Mouse (Mus musculus): ENCODE measurements around the gene Wnt16. TPM values are rescaled to one million over a fixed set of nuclear protein-coding genes. Genes with fewer than 3 reads are reported as not detected.

The Wnt16 gene
- polyA plus RNA-seq, 1 experiment: 0.67 TPM

DNA sequence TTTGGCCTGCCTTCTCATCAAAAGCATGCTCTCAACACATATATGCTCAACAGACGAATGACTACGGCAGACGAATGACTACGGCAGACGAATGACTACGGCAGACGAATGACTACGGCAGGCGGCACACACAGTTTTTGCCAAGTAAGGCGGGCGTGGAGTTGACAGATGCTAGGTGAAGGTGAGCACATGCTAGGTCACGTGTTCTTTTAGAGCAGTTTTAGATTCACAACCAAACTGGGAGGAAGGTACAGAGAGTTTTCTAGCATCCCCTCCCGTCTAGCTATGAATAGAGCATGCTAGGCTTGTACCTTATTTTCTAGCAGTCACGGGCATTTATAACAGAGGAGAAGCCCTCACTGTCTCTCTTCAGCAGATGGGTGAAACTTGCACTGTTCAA, 52.8 kb downstream of the Wnt16 start:
- H3K4me3 ChIP-seq (ENCODE audit: insufficient read depth, low read length): no peak overlapping the region
- H3K4me1 ChIP-seq (ENCODE audit: control insufficient read depth, insufficient read depth, low read length): no peaks in the 10 kb centered on the region

DNA sequence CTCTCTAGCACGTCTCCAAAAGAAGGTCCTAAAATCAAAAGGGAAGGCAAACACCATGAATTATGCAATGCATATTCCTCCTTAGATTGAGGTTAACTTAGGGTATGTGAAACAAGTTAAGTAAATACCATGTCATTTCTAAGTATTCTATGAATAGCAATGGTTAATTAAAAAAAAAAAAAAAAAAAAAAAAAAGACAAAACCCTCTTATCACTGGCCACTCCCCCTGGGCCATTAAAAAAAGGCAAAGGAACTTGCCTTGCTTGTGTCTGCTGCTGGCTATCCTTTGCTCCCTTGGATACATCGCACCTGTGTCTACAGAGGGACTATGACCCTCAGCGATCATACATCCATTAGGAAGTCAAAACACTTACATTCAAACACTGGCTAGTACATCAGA, 55.3 kb downstream of the Wnt16 start:
- Histone ChIP-seq H3K4me1 (ENCODE audit: control insufficient read depth, insufficient read depth, low read length) (no peaks in the 10 kb centered on the region), H3K4me3 (ENCODE audit: insufficient read depth, low read length) (no peak overlapping the region), H3K27ac (ENCODE audit: insufficient read depth, low read length) (no peak overlapping the region)
- TF ChIP-seq POLR2A (IDR thresholded peaks at IDR 0.05; ENCODE audit: extremely low read depth, insufficient read depth, low read length): no peak
- no peak for TF ChIP-seq CTCF (IDR thresholded peaks at IDR 0.05; ENCODE audit: extremely low read depth, insufficient read depth, low read length)

More for the DNA sequence above, 52.8 kb downstream of the Wnt16 start:
- no peak overlapping the region for H3K27ac ChIP-seq (ENCODE audit: insufficient read depth, low read length)
- TF ChIP-seq CTCF (IDR thresholded peaks at IDR 0.05; ENCODE audit: extremely low read depth, insufficient read depth, low read length) (no peak), POLR2A (IDR thresholded peaks at IDR 0.05; ENCODE audit: extremely low read depth, insufficient read depth, low read length) (no peak)

GRCm38 (mm10) chr6:22343706-22344105, 55.7 kb downstream of the Wnt16 start:
- no peaks in the 10 kb centered on the region for H3K4me1 ChIP-seq (ENCODE audit: control insufficient read depth, insufficient read depth, low read length)
- H3K27ac ChIP-seq (ENCODE audit: insufficient read depth, low read length): no peak overlapping the region
- TF ChIP-seq POLR2A (IDR thresholded peaks at IDR 0.05; ENCODE audit: extremely low read depth, insufficient read depth, low read length) (no peak), CTCF (IDR thresholded peaks at IDR 0.05; ENCODE audit: extremely low read depth, insufficient read depth, low read length) (no peak)
- H3K4me3 ChIP-seq (ENCODE audit: insufficient read depth, low read length): no peak overlapping the region

GRCm38 (mm10) chr6:22344443-22344842, 56.4 kb downstream of the Wnt16 start:
- TF ChIP-seq CTCF (IDR thresholded peaks at IDR 0.05; ENCODE audit: extremely low read depth, insufficient read depth, low read length) (no peak), POLR2A (IDR thresholded peaks at IDR 0.05; ENCODE audit: extremely low read depth, insufficient read depth, low read length) (no peak)
- Histone ChIP-seq H3K4me1 (ENCODE audit: control insufficient read depth, insufficient read depth, low read length) (no peaks in the 10 kb centered on the region), H3K4me3 (ENCODE audit: insufficient read depth, low read length) (no peak overlapping the region), H3K27ac (ENCODE audit: insufficient read depth, low read length) (no peak overlapping the region)

DNA sequence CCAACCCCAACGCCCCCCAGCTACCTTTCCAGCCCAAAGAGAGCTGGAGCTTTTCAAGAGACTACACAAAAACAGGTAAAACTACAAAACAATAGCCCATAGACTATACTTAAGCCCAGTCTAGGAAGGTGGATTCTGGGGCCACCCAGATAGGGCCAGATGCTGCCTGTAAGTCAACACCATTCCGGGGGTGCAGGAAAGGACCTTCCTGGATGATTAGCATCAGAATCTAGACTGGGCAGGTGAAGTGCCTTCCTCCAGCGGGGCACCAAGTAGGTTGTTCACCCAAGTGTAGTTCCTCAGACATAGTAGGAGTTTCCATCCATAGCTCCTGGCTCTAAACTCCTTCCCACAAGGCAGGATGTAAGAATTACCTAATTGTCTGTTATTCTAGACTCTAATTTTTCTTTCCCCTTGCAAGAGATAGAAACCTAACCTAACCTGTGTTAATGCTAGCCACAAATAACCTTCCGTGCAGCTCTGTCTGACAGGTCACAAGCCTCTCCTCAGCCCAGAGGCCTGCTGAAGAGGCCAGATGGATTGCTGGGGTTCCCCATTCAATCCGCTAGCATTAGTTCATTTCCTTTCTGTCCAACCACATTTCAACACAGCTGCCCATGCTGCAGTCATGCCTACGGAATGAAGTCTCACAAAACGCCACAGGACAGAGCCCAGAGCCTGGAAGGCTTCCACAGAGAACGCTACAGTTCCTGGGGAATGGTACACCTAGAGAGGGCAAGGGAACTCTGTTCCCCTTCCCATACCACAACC, 59.3 kb downstream of the Wnt16 start:
- TF ChIP-seq POLR2A (IDR thresholded peaks at IDR 0.05; ENCODE audit: extremely low read depth, insufficient read depth, low read length): no peak
- no peak for TF ChIP-seq CTCF (IDR thresholded peaks at IDR 0.05; ENCODE audit: extremely low read depth, insufficient read depth, low read length)
- Histone ChIP-seq H3K4me3 (ENCODE audit: insufficient read depth, low read length) (no peak overlapping the region), H3K4me1 (ENCODE audit: control insufficient read depth, insufficient read depth, low read length) (no peaks in the 10 kb centered on the region), H3K27ac (ENCODE audit: insufficient read depth, low read length) (no peak overlapping the region)

Other genes starting within 250 kb of the Wnt16 start
- gene Fam3c, start 68.0 kb downstream of the Wnt16 start, polyA plus RNA-seq (2012; rRNA removed): 35.3 and 37.7 TPM in 2 replicates